Mouse (Mus musculus): Measurements from ENCODE around the gene Ing2. TPM values are rescaled to one million over a fixed set of nuclear protein-coding genes. Genes with fewer than 3 reads are reported as not detected.
A peak's percentile ranks its signal among the peaks of the same experiment; 100 is the strongest.

The Ing2 gene
- polyA plus RNA-seq, 1 experiment = 2.6 TPM

GRCm38 (mm10) chr8:47706746-47707145 is 31.4 kb upstream of the Ing2 start:
- H3K27me3 ChIP-seq (ENCODE audit: control insufficient read depth, insufficient read depth, low read length) = no peaks in the 10 kb centered on the region
- H3K4me3 ChIP-seq (ENCODE audit: extremely low read depth, insufficient read depth, insufficient read length) = no peak overlapping the region
- H3K4me1 ChIP-seq (ENCODE audit: control insufficient read depth, insufficient read depth, insufficient read length) = no peaks in the 10 kb centered on the region; the same call in 1 of the 2 replicates
- DNase-seq (ENCODE audit: low read depth in 1 of 2, low spot score in 2 of 2) = no peak
- no peak overlapping the region for H3K27ac ChIP-seq (ENCODE audit: insufficient read depth, low read length)
- whole genome bisulfite sequencing = 88% methylated on average over 8 of the region's 8 CpGs
- H3K36me3 ChIP-seq (ENCODE audit: control insufficient read depth, insufficient read depth, low read length) = peaks cover 13% of the 10 kb centered on the region
- TF ChIP-seq POLR2A (IDR thresholded peaks at IDR 0.05; ENCODE audit: low read depth, low read length) = no peak
- no peak for TF ChIP-seq CTCF (IDR thresholded peaks at IDR 0.05; ENCODE audit: extremely low read depth, insufficient read depth, insufficient read length, insufficient replicate concordance)

GRCm38 (mm10) chr8:47702333-47702732 is 27.0 kb upstream of the Ing2 start:
- peaks cover 2% of the 10 kb centered on the region for H3K36me3 ChIP-seq (ENCODE audit: control insufficient read depth, insufficient read depth, low read length)
- H3K27me3 ChIP-seq (ENCODE audit: control insufficient read depth, insufficient read depth, low read length) = no peaks in the 10 kb centered on the region
- TF ChIP-seq POLR2A (IDR thresholded peaks at IDR 0.05; ENCODE audit: low read depth, low read length) (no peak), CTCF (IDR thresholded peaks at IDR 0.05; ENCODE audit: extremely low read depth, insufficient read depth, insufficient read length, insufficient replicate concordance) (no peak)
- no peak overlapping the region for H3K4me3 ChIP-seq (ENCODE audit: extremely low read depth, insufficient read depth, insufficient read length)
- no peaks in the 10 kb centered on the region; the same call in 1 of the 2 replicates for H3K4me1 ChIP-seq (ENCODE audit: control insufficient read depth, insufficient read depth, insufficient read length)
- H3K27ac ChIP-seq (ENCODE audit: insufficient read depth, low read length) = no peak overlapping the region
- WGBS = 15% methylated on average over 1 of the region's 1 CpGs
- peak; percentile 9 for DNase-seq (ENCODE audit: low read depth in 1 of 2, low spot score in 2 of 2)

- Histone ChIP-seq H3K27me3 (ENCODE audit: control insufficient read depth, insufficient read depth, low read length) (no peaks in the 10 kb centered on the region), H3K4me3 (ENCODE audit: extremely low read depth, insufficient read depth, insufficient read length) (no peak overlapping the region), H3K4me1 (ENCODE audit: control insufficient read depth, insufficient read depth, insufficient read length) (no peaks in the 10 kb centered on the region; the same call in 1 of the 2 replicates), H3K36me3 (ENCODE audit: control insufficient read depth, insufficient read depth, low read length) (no peaks in the 10 kb centered on the region), H3K27ac (ENCODE audit: insufficient read depth, low read length) (no peak overlapping the region)
- no peak for DNase-seq (ENCODE audit: low read depth in 1 of 2, low spot score in 2 of 2)
- TF ChIP-seq POLR2A (IDR thresholded peaks at IDR 0.05; ENCODE audit: low read depth, low read length) (no peak), CTCF (IDR thresholded peaks at IDR 0.05; ENCODE audit: extremely low read depth, insufficient read depth, insufficient read length, insufficient replicate concordance) (no peak)
- WGBS = 73% methylated on average over 1 of the region's 1 CpGs
These were observed 22.3 kb upstream of the Ing2 start for GRCm38 (mm10) chr8:47697696-47698095.

GRCm38 (mm10) chr8:47695431-47696105 is 20.2 kb upstream of the Ing2 start:
- no peak overlapping the region for H3K27ac ChIP-seq (ENCODE audit: insufficient read depth, low read length)
- no peaks in the 10 kb centered on the region for H3K27me3 ChIP-seq (ENCODE audit: control insufficient read depth, insufficient read depth, low read length)
- H3K36me3 ChIP-seq (ENCODE audit: control insufficient read depth, insufficient read depth, low read length) = no peaks in the 10 kb centered on the region
- no peak for TF ChIP-seq POLR2A (IDR thresholded peaks at IDR 0.05; ENCODE audit: low read depth, low read length)
- TF ChIP-seq CTCF (IDR thresholded peaks at IDR 0.05; ENCODE audit: extremely low read depth, insufficient read depth, insufficient read length, insufficient replicate concordance) = no peak
- WGBS = 80% methylated on average over 5 of the region's 5 CpGs
- H3K4me1 ChIP-seq (ENCODE audit: control insufficient read depth, insufficient read depth, insufficient read length) = no peaks in the 10 kb centered on the region
- DNase-seq (ENCODE audit: low read depth in 1 of 2, low spot score in 2 of 2) = no peak
- H3K4me3 ChIP-seq (ENCODE audit: extremely low read depth, insufficient read depth, insufficient read length) = no peak overlapping the region

GRCm38 (mm10) chr8:47693119-47693518 is 17.8 kb upstream of the Ing2 start:
- H3K4me3 ChIP-seq (ENCODE audit: extremely low read depth, insufficient read depth, insufficient read length) = no peak overlapping the region
- peak; percentile 29; the same call in 1 of the 2 replicates for TF ChIP-seq CTCF (IDR thresholded peaks at IDR 0.05; ENCODE audit: extremely low read depth, insufficient read depth, insufficient read length, insufficient replicate concordance)
- no peak for TF ChIP-seq POLR2A (IDR thresholded peaks at IDR 0.05; ENCODE audit: low read depth, low read length)
- 13% methylated on average over 2 of the region's 2 CpGs for WGBS
- DNase-seq (ENCODE audit: low read depth in 1 of 2, low spot score in 2 of 2) = peak; percentile 21 to 65
- no peaks in the 10 kb centered on the region for H3K36me3 ChIP-seq (ENCODE audit: control insufficient read depth, insufficient read depth, low read length)
- no peaks in the 10 kb centered on the region for H3K27me3 ChIP-seq (ENCODE audit: control insufficient read depth, insufficient read depth, low read length)
- no peak overlapping the region for H3K27ac ChIP-seq (ENCODE audit: insufficient read depth, low read length)
- H3K4me1 ChIP-seq (ENCODE audit: control insufficient read depth, insufficient read depth, insufficient read length) = no peaks in the 10 kb centered on the region

- Histone ChIP-seq H3K36me3 (ENCODE audit: control insufficient read depth, insufficient read depth, low read length) (no peaks in the 10 kb centered on the region), H3K27ac (ENCODE audit: insufficient read depth, low read length) (no peak overlapping the region), H3K4me3 (ENCODE audit: extremely low read depth, insufficient read depth, insufficient read length) (no peak overlapping the region), H3K4me1 (ENCODE audit: control insufficient read depth, insufficient read depth, insufficient read length) (no peaks in the 10 kb centered on the region), H3K27me3 (ENCODE audit: control insufficient read depth, insufficient read depth, low read length) (no peaks in the 10 kb centered on the region)
- WGBS = 93% methylated on average over 9 of the region's 10 CpGs
- TF ChIP-seq CTCF (IDR thresholded peaks at IDR 0.05; ENCODE audit: extremely low read depth, insufficient read depth, insufficient read length, insufficient replicate concordance) (no peak), POLR2A (IDR thresholded peaks at IDR 0.05; ENCODE audit: low read depth, low read length) (no peak)
- DNase-seq (ENCODE audit: low read depth in 1 of 2, low spot score in 2 of 2) = no peak
These were observed 16.5 kb upstream of the Ing2 start for GRCm38 (mm10) chr8:47691831-47692230.

- 76% methylated on average over 7 of the region's 7 CpGs for WGBS
- no peak overlapping the region for H3K27ac ChIP-seq (ENCODE audit: insufficient read depth, low read length)
These were observed 15.9 kb upstream of the Ing2 start for GRCm38 (mm10) chr8:47691303-47691702.

More at GRCm38 (mm10) chr8:47691303-47691702, 15.9 kb upstream of the Ing2 start:
- Histone ChIP-seq H3K36me3 (ENCODE audit: control insufficient read depth, insufficient read depth, low read length) (no peaks in the 10 kb centered on the region), H3K4me3 (ENCODE audit: extremely low read depth, insufficient read depth, insufficient read length) (no peak overlapping the region), H3K4me1 (ENCODE audit: control insufficient read depth, insufficient read depth, insufficient read length) (no peaks in the 10 kb centered on the region), H3K27me3 (ENCODE audit: control insufficient read depth, insufficient read depth, low read length) (no peaks in the 10 kb centered on the region)
- TF ChIP-seq POLR2A (IDR thresholded peaks at IDR 0.05; ENCODE audit: low read depth, low read length) = no peak
- no peak for TF ChIP-seq CTCF (IDR thresholded peaks at IDR 0.05; ENCODE audit: extremely low read depth, insufficient read depth, insufficient read length, insufficient replicate concordance)
- DNase-seq (ENCODE audit: low read depth in 1 of 2, low spot score in 2 of 2) = no peak
